Mouse (Mus musculus): ENCODE data around the gene Ltb4r2.

GRCm38 (mm10) chr14:55779656-55780055 is 18.4 kb downstream of the Ltb4r2 start:
- TF ChIP-seq CTCF (IDR thresholded peaks at IDR 0.05; ENCODE audit: control insufficient read depth, insufficient read depth, insufficient replicate concordance, low read depth, low read length) (no peak), POLR2A (IDR thresholded peaks at IDR 0.05; ENCODE audit: control insufficient read depth, low read depth, low read length) (no peak)
